24 mouse cellular contexts compared by ENCODE assay signal in the genomic region with DNA sequence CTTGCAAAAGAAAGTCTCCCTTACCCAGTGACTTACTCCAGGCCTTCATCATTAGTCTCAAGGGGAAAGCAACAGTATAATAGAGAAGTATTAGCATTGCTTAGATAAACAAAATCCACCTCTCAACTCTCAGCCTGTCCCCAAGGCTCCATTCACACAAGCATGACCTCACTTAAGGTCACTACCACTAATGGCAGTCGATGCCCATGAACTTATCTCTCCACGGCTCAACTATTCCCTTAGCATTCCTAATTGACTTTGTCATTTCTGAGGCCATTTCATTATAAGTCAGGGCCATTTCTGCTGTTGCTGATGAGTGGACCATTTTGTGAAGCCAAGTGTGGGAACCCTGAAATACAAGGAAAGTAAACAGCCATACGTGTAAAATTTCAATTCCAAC.
DNase-seq lines count a peak whose midpoint lies in the region.
"Had no signal": no experiment of that assay in that cellular context is flagged by ENCODE, and none has a peak within 500 bp of the region (broad histone marks: within the 10 kb centered on the region; RNA-seq: fewer than 3 reads in every experiment).

No protein-coding gene starts in this region.

- peak; percentile 55 for DNase-seq in adrenal gland, adult 2 months
- no peak for DNase-seq in adrenal gland, postnatal 25 days
- DNase-seq in adrenal gland, postnatal 10 days = peak; percentile 15
- peak; percentile 2 to 12 for DNase-seq in adrenal gland, postnatal 36 days
- peak; percentile 9 for DNase-seq in retina, embryonic 14.5 days (ENCODE audit: low spot score)
- DNase-seq in urinary bladder, adult 18-20 months (ENCODE audit: low spot score in 2 of 2) = no peak
- DNase-seq in right cerebral cortex, postnatal 10 days (ENCODE audit: low spot score in 2 of 2) = no peak
- no peak for DNase-seq in hindbrain, embryonic 10.5 days (ENCODE audit: low spot score)
- DNase-seq: B cell, adult 2 months; cerebellum, adult 11 months; cerebellum, adult 18-20 months; cerebellum, adult 8-10 months; cerebellum, adult 9-11 months; cerebellum, postnatal 14 days; cerebellum, postnatal 36 days; embryo, embryonic 11 days; forebrain, postnatal 0 days had no signal

- no peaks in the 10 kb centered on the region for H3K9me3 ChIP-seq in hindbrain, embryonic 10.5 days
- H3K9me3 ChIP-seq: embryonic facial prominence, embryonic 10.5 days; embryonic facial prominence, embryonic 12.5 days; forebrain, embryonic 13.5 days; forebrain, embryonic 15.5 days; G1E had no signal

- H3K27me3 ChIP-seq in hindbrain, embryonic 10.5 days (ENCODE audit: insufficient read depth, poor library complexity, severe bottlenecking) = no peaks in the 10 kb centered on the region
- H3K27me3 ChIP-seq: CH12.LX; embryonic facial prominence, embryonic 12.5 days; forebrain, embryonic 13.5 days; forebrain, embryonic 15.5 days; Patski had no signal

- WGBS in hindbrain, embryonic 10.5 days = 77% methylated on average over 3 of the region's 3 CpGs

- H3K27ac ChIP-seq in hindbrain, embryonic 10.5 days = no peak overlapping the region
- H3K27ac ChIP-seq: embryonic facial prominence, embryonic 10.5 days; embryonic facial prominence, embryonic 12.5 days; forebrain, embryonic 13.5 days; forebrain, embryonic 15.5 days had no signal

- no peak overlapping the region for H3K4me3 ChIP-seq in hindbrain, embryonic 10.5 days
- H3K4me3 ChIP-seq: embryonic facial prominence, embryonic 10.5 days; embryonic facial prominence, embryonic 12.5 days; forebrain, embryonic 13.5 days; forebrain, embryonic 15.5 days had no signal

- H3K4me1 ChIP-seq in hindbrain, embryonic 10.5 days (replicated peaks) = no peaks in the 10 kb centered on the region
- H3K4me1 ChIP-seq: embryonic facial prominence, embryonic 10.5 days; embryonic facial prominence, embryonic 12.5 days; forebrain, embryonic 13.5 days; forebrain, embryonic 15.5 days had no signal

- no peaks in the 10 kb centered on the region for H3K36me3 ChIP-seq in hindbrain, embryonic 10.5 days
- H3K36me3 ChIP-seq: embryonic facial prominence, embryonic 10.5 days; embryonic facial prominence, embryonic 12.5 days; forebrain, embryonic 15.5 days; G1E had no signal

Comparison
In these comparisons a context has a peak if more than half of its experiments do, and no peak if none do; other contexts are left out.
1. DNase-seq: peak in adrenal gland, adult 2 months (single experiment), adrenal gland, postnatal 10 days (single experiment), adrenal gland, postnatal 36 days (2 of 2) and retina, embryonic 14.5 days (single experiment); none in adrenal gland, postnatal 25 days (single experiment), urinary bladder, adult 18-20 months (0 of 2), right cerebral cortex, postnatal 10 days (0 of 2) and hindbrain, embryonic 10.5 days (single experiment).